Mouse (Mus musculus) ES-E14 (cell line): ENCODE measurements around the gene Gpr146. TPM values are rescaled to one million over a fixed set of nuclear protein-coding genes. Genes with fewer than 3 reads are reported as not detected.

Experiments
- DNase-seq: peaks from one replicate; pipeline ENCODE4 v3.0.0-alpha.2; 2013; ENCODE audit warnings: low read depth, low spot score
- H3K27ac ChIP-seq: 2 replicates; pipeline ENCODE4 v1.5.1; 2012; ENCODE audit warnings: low read depth, mild to moderate bottlenecking, low read length, moderate library complexity, mixed read lengths; ENCODE audit not compliant: poor library complexity, insufficient read depth, severe bottlenecking
- H3K36me3 ChIP-seq: 2 replicates; pipeline ENCODE4 v1.6.1; 2012; ENCODE audit warnings: mild to moderate bottlenecking, low read length, moderate library complexity, mixed read lengths; ENCODE audit not compliant: control insufficient read depth, poor library complexity, insufficient read depth, severe bottlenecking
- H3K4me1 ChIP-seq, 2 experiments: fragments of 150-350 bp in 1 of 2; sonication (generic) in 1 of 2; 2 replicates each; pipeline ENCODE4 v1.6.1; 2012; ENCODE audit warnings: low read length in 2 of 2, mild to moderate bottlenecking in 1 of 2, mixed read lengths in 1 of 2; ENCODE audit not compliant: control insufficient read depth in 2 of 2, insufficient read depth in 2 of 2, poor library complexity in 1 of 2
- H3K4me3 ChIP-seq, 2 experiments: fragments of 150-350 bp in 1 of 2; sonication (generic) in 1 of 2; 2 replicates each; pipeline ENCODE4 v1.5.1; 2012; ENCODE audit warnings: low read length in 2 of 2, low read depth in 1 of 2, mild to moderate bottlenecking in 1 of 2, mixed read lengths in 1 of 2; ENCODE audit not compliant: insufficient read depth in 1 of 2, poor library complexity in 1 of 2, severe bottlenecking in 1 of 2
- H3K9ac ChIP-seq: 2 replicates; pipeline ENCODE4 v1.6.1; 2012; ENCODE audit warnings: low read depth, mild to moderate bottlenecking, low read length, mixed read lengths; ENCODE audit not compliant: poor library complexity, insufficient read depth, severe bottlenecking
- H3K9me3 ChIP-seq: fragments of 150-350 bp; sonication (generic); 2 replicates; pipeline ENCODE4 v1.6.1; 2012; ENCODE audit warnings: low read depth, mild to moderate bottlenecking, low read length; ENCODE audit not compliant: control insufficient read depth, insufficient read depth
- CHD2 ChIP-seq: IDR thresholded peaks from 2 replicates; pipeline ENCODE4 v1.6.1; 2014; ENCODE audit warnings: mild to moderate bottlenecking, low read depth, low read length, inconsistent platforms
- HCFC1 ChIP-seq: IDR thresholded peaks from 2 replicates; pipeline ENCODE4 v1.6.1; 2012; ENCODE audit warnings: low read length, inconsistent platforms, borderline replicate concordance; ENCODE audit not compliant: insufficient read depth
- MAFK ChIP-seq: IDR thresholded peaks from 2 replicates; pipeline ENCODE4 v1.6.1; 2014; ENCODE audit warnings: mild to moderate bottlenecking, low read depth, low read length, inconsistent platforms; ENCODE audit not compliant: insufficient read depth
- ZC3H11A ChIP-seq: IDR thresholded peaks from 2 replicates; pipeline ENCODE4 v1.6.1; 2012; ENCODE audit warnings: low read depth, mild to moderate bottlenecking, inconsistent platforms, low read length, borderline replicate concordance
- ZNF384 ChIP-seq: IDR thresholded peaks from 2 replicates; pipeline ENCODE4 v1.6.1; 2012; ENCODE audit warnings: low read depth, low read length, inconsistent platforms
- in situ Hi-C, 2 experiments: fragments of 600-800 bp; cut with MboI; formaldehyde crosslinking; loops; one replicate each; pipeline ENCODE4 v1.15.1; 2025; ENCODE audit warnings: low sequenced_read_pairs in 2 of 2, inconsistent platforms in 1 of 2; ENCODE audit not compliant: unreplicated experiment in 2 of 2
- total RNA-seq: library from RNA; depleted of rRNA; stranded (reverse); fragments of 300-350 nt; gene quantifications from 2 replicates; pipeline ENCODE4 v1.2.3, GENCODE M21; 2012; rRNA removed

The Gpr146 gene
- total RNA-seq, 1 experiment, result 1.1 TPM

GRCm38 (mm10) chr5:139440926-139441725, 63.6 kb downstream of the Gpr146 start:
- no peak for TF ChIP-seq MAFK
- no peak for TF ChIP-seq ZNF384
- TF ChIP-seq CHD2, result no peak
- no peak for TF ChIP-seq ZC3H11A
- no peak for TF ChIP-seq HCFC1
- H3K4me3 ChIP-seq, result no peak overlapping the region
- peaks cover 0 to 19% of the 10 kb centered on the region in 2 experiments; a peak in 2 of 4 replicates for H3K4me1 ChIP-seq
- H3K9me3 ChIP-seq, result no peaks in the 10 kb centered on the region
- no peak overlapping the region for H3K27ac ChIP-seq
- no peaks in the 10 kb centered on the region; the same call in 1 of the 2 replicates for H3K36me3 ChIP-seq
- DNase-seq, result no peak
- in situ Hi-C loops, result no loop called here
- H3K9ac ChIP-seq, result no peak overlapping the region

- H3K36me3 ChIP-seq, result no peaks in the 10 kb centered on the region; the same call in 1 of the 2 replicates
- no peaks in the 10 kb centered on the region for H3K9me3 ChIP-seq
- peaks cover 0 to 20% of the 10 kb centered on the region in 2 experiments; a peak in 2 of 4 replicates for H3K4me1 ChIP-seq
- no peak for DNase-seq
- H3K4me3 ChIP-seq, result no peak overlapping the region
- in situ Hi-C loops, result no loop called here
- TF ChIP-seq ZC3H11A, result no peak
- no peak for TF ChIP-seq HCFC1
- no peak for TF ChIP-seq MAFK
- no peak overlapping the region for H3K27ac ChIP-seq
- H3K9ac ChIP-seq, result no peak overlapping the region
These were observed 64.2 kb downstream of the Gpr146 start for GRCm38 (mm10) chr5:139441726-139442018.

- Histone ChIP-seq H3K9ac (no peak overlapping the region), H3K4me1 (peaks cover 0 to 20% of the 10 kb centered on the region in 2 experiments; a peak in 2 of 4 replicates), H3K27ac (no peak overlapping the region), H3K4me3 (no peak overlapping the region), H3K9me3 (no peaks in the 10 kb centered on the region), H3K36me3 (no peaks in the 10 kb centered on the region; the same call in 1 of the 2 replicates)
- in situ Hi-C loops, result no loop called here
- DNase-seq, result no peak
- TF ChIP-seq HCFC1, result no peak
- TF ChIP-seq CHD2, result no peak
These were observed 64.9 kb downstream of the Gpr146 start for GRCm38 (mm10) chr5:139442428-139442827.

- peaks cover 0 to 20% of the 10 kb centered on the region in 2 experiments; a peak in 2 of 4 replicates for H3K4me1 ChIP-seq
- in situ Hi-C loops, result no loop called here
- H3K9me3 ChIP-seq, result no peaks in the 10 kb centered on the region
- no peaks in the 10 kb centered on the region; the same call in 1 of the 2 replicates for H3K36me3 ChIP-seq
- no peak for DNase-seq
- no peak overlapping the region for H3K9ac ChIP-seq
- TF ChIP-seq HCFC1, result no peak
- TF ChIP-seq ZC3H11A, result no peak
- TF ChIP-seq MAFK, result no peak
- TF ChIP-seq CHD2, result no peak
- TF ChIP-seq ZNF384, result no peak
- H3K4me3 ChIP-seq, result no peak overlapping the region
- H3K27ac ChIP-seq, result no peak overlapping the region
These were observed 65.5 kb downstream of the Gpr146 start for GRCm38 (mm10) chr5:139442962-139443361.

- DNase-seq, result no peak
- Histone ChIP-seq H3K9ac (no peak overlapping the region), H3K27ac (no peak overlapping the region), H3K36me3 (no peaks in the 10 kb centered on the region; the same call in 1 of the 2 replicates), H3K4me1 (peaks cover 0 to 20% of the 10 kb centered on the region in 2 experiments; a peak in 2 of 4 replicates), H3K4me3 (no peak overlapping the region), H3K9me3 (no peaks in the 10 kb centered on the region)
- in situ Hi-C loops, result no loop called here
- TF ChIP-seq MAFK, result no peak
- no peak for TF ChIP-seq ZNF384
- TF ChIP-seq HCFC1, result no peak
- no peak for TF ChIP-seq ZC3H11A
- no peak for TF ChIP-seq CHD2
These were observed 67.8 kb downstream of the Gpr146 start for GRCm38 (mm10) chr5:139445258-139445657.

Other genes with a start within 250 kb of the Gpr146 start
- 0.74 and 3.8 TPM in 2 replicates for gene Prkar1b, start 227.7 kb upstream of the Gpr146 start, total RNA-seq
- 22.5 and 22.8 TPM in 2 replicates for gene Dnaaf5, start 227.5 kb upstream of the Gpr146 start, total RNA-seq
- gene Sun1, start 177.1 kb upstream of the Gpr146 start, total RNA-seq, result 183 and 289 TPM in 2 replicates
- 140 and 149 TPM in 2 replicates for gene Get4, start 125.4 kb upstream of the Gpr146 start, total RNA-seq
- 65.0 and 72.4 TPM in 2 replicates for gene Adap1, start 52.1 kb upstream of the Gpr146 start, total RNA-seq
- gene Cox19, start 26.3 kb upstream of the Gpr146 start, total RNA-seq, result 19.1 and 26.6 TPM in 2 replicates
- gene Cyp2w1, start 25.1 kb upstream of the Gpr146 start, total RNA-seq, result not detected in 2 replicates
- 0.49 and 1.0 TPM in 2 replicates for gene C130050O18Rik, start 27.6 kb downstream of the Gpr146 start, total RNA-seq
- gene Gper1, start 45.5 kb downstream of the Gpr146 start, total RNA-seq, result 0.27 and 1.0 TPM in 2 replicates
- 29.5 and 32.6 TPM in 2 replicates for gene 3110082I17Rik, start 82.8 kb downstream of the Gpr146 start, total RNA-seq
- gene Zfand2a, start 106.9 kb downstream of the Gpr146 start, total RNA-seq, result 9.6 and 17.4 TPM in 2 replicates
- 0.16 TPM in 1 of 2 replicates, not detected in the other for gene Uncx, start 165.8 kb downstream of the Gpr146 start, total RNA-seq